Mouse (Mus musculus): Measurements from ENCODE around the gene Exd2. TPM values are rescaled to one million over a fixed set of nuclear protein-coding genes. Genes with fewer than 3 reads are reported as not detected.

The Exd2 gene
- polyA plus RNA-seq, 1 experiment, result 9.1 TPM

DNA sequence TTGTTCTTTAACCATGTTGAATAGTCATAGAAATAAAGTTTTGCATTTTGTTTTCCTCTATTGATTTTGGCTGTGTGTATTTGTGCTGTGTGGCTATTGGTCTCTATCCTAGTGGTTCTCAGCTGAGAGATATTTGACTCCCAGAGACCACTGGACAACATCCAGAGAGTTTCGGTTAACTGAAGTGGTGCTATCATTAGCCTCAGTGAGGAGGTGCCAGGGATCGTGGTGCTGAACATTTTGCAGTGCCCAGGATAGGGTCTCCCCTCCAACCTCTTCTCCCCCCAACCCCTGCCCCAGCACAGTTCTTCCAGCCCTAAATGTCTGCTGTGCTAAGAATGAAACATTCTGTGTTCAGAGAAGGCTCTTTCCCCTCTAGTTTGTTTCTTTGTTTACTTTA lies 7.3 kb downstream of the Exd2 start:
- no peaks in the 10 kb centered on the region for H3K36me3 ChIP-seq (ENCODE audit: control insufficient read depth, insufficient read depth)
- no peak for TF ChIP-seq SRF (IDR thresholded peaks at IDR 0.05; ENCODE audit: control insufficient read depth, insufficient read length, low read depth)
- no peak for TF ChIP-seq USF1 (IDR thresholded peaks at IDR 0.05; ENCODE audit: low read depth)
- no peak for TF ChIP-seq POLR2A (IDR thresholded peaks at IDR 0.05; ENCODE audit: insufficient read length, low read depth)
- no peak for TF ChIP-seq TCF3 (IDR thresholded peaks at IDR 0.05; ENCODE audit: insufficient read length, low read depth)
- no peak for TF ChIP-seq REST (IDR thresholded peaks at IDR 0.05; ENCODE audit: insufficient read depth, insufficient read length)
- TF ChIP-seq E2F4 (IDR thresholded peaks at IDR 0.05; ENCODE audit: insufficient read depth), result no peak
- no peak for TF ChIP-seq MYOD1 (IDR thresholded peaks at IDR 0.05; ENCODE audit: control insufficient read depth in 1 of 3, insufficient read length in 2 of 3, low read depth in 2 of 3)
- no peak for TF ChIP-seq TCF12 (IDR thresholded peaks at IDR 0.05; ENCODE audit: insufficient read depth, poor library complexity, severe bottlenecking)
- no peak for TF ChIP-seq CEBPB (IDR thresholded peaks at IDR 0.05; ENCODE audit: insufficient read depth, poor library complexity, severe bottlenecking)
- TF ChIP-seq POLR2AphosphoS2 (IDR thresholded peaks at IDR 0.05; ENCODE audit: insufficient read length, low read depth), result no peak
- TF ChIP-seq MYOG (IDR thresholded peaks at IDR 0.05; ENCODE audit: control insufficient read depth in 1 of 3, insufficient read depth in 1 of 3, insufficient read length in 2 of 3, low read depth in 2 of 3), result no peak
- TF ChIP-seq MAX (IDR thresholded peaks at IDR 0.05; ENCODE audit: low read depth), result no peak
- no peaks in the 10 kb centered on the region for H3K27me3 ChIP-seq (ENCODE audit: control insufficient read depth, insufficient read depth, insufficient read length)
- H3K4me3 ChIP-seq, result no peak overlapping the region
- peaks cover 3% of the 10 kb centered on the region for H3K79me2 ChIP-seq (ENCODE audit: control insufficient read depth, insufficient read depth)
- H3K4me2 ChIP-seq (ENCODE audit: low read depth), result no peak overlapping the region
- H3ac ChIP-seq (ENCODE audit: control insufficient read depth, insufficient read length), result no peak overlapping the region

DNA sequence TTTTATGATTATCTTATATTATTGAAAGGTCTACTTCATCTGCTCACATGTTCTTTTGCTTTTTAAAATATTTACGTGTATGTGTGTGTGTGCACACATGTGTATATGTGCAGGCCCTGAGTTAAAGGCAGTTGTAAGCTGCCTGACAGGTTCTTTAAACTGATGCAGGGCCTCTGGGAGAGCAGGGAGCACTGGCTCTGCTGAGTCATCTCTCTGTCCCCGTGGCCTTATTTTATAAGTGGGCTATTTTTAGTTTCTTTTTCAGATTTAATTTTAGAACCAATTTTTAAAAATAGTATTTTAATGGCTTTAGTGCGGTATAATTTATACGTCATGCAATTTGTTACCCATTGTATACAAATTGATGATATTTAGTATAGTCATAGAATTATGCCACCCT lies 9.0 kb downstream of the Exd2 start:
- no peak overlapping the region for H3K4me3 ChIP-seq
- TF ChIP-seq USF1 (IDR thresholded peaks at IDR 0.05; ENCODE audit: low read depth) (peak; percentile 5), MAX (IDR thresholded peaks at IDR 0.05; ENCODE audit: low read depth) (no peak)
- H3K4me2 ChIP-seq (ENCODE audit: low read depth), result peak overlapping the region; percentile 29
- H3K36me3 ChIP-seq (ENCODE audit: control insufficient read depth, insufficient read depth), result no peaks in the 10 kb centered on the region
- H3ac ChIP-seq (ENCODE audit: control insufficient read depth, insufficient read length), result no peak overlapping the region
- no peaks in the 10 kb centered on the region for H3K27me3 ChIP-seq (ENCODE audit: control insufficient read depth, insufficient read depth, insufficient read length)
- H3K79me2 ChIP-seq (ENCODE audit: control insufficient read depth, insufficient read depth), result peaks cover 3% of the 10 kb centered on the region

DNA sequence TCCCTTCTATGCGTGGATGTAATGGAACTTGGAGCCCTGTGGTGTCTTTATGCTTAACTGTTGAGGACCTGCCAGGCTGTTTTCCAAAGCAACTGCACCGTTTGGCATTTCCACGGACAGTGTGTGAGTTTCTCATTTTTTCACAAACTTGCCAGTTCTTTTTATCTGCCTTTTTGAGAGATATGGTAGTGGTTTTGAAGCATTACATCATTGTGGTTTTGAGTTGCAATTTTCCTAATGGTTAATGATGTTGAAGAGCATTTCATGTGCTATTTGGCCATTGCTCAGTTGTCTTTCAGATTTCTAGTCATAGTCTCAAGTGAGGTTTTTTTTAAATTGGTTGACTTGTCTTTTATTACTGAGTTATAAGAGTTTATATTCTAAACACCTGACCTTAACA lies 10.8 kb downstream of the Exd2 start:
- no peak overlapping the region for H3ac ChIP-seq (ENCODE audit: control insufficient read depth, insufficient read length)
- TF ChIP-seq TCF3 (IDR thresholded peaks at IDR 0.05; ENCODE audit: insufficient read length, low read depth), result no peak
- no peak for TF ChIP-seq POLR2A (IDR thresholded peaks at IDR 0.05; ENCODE audit: insufficient read length, low read depth)
- TF ChIP-seq MYOG (IDR thresholded peaks at IDR 0.05; ENCODE audit: control insufficient read depth in 1 of 3, insufficient read depth in 1 of 3, insufficient read length in 2 of 3, low read depth in 2 of 3), result no peak
- no peak for TF ChIP-seq MAX (IDR thresholded peaks at IDR 0.05; ENCODE audit: low read depth)
- no peak for TF ChIP-seq E2F4 (IDR thresholded peaks at IDR 0.05; ENCODE audit: insufficient read depth)
- no peak for TF ChIP-seq REST (IDR thresholded peaks at IDR 0.05; ENCODE audit: insufficient read depth, insufficient read length)
- no peak for TF ChIP-seq CEBPB (IDR thresholded peaks at IDR 0.05; ENCODE audit: insufficient read depth, poor library complexity, severe bottlenecking)
- TF ChIP-seq USF1 (IDR thresholded peaks at IDR 0.05; ENCODE audit: low read depth), result no peak
- TF ChIP-seq POLR2AphosphoS2 (IDR thresholded peaks at IDR 0.05; ENCODE audit: insufficient read length, low read depth), result no peak
- TF ChIP-seq SRF (IDR thresholded peaks at IDR 0.05; ENCODE audit: control insufficient read depth, insufficient read length, low read depth), result no peak
- no peak for TF ChIP-seq MYOD1 (IDR thresholded peaks at IDR 0.05; ENCODE audit: control insufficient read depth in 1 of 3, insufficient read length in 2 of 3, low read depth in 2 of 3)
- no peak for TF ChIP-seq TCF12 (IDR thresholded peaks at IDR 0.05; ENCODE audit: insufficient read depth, poor library complexity, severe bottlenecking)

DNA sequence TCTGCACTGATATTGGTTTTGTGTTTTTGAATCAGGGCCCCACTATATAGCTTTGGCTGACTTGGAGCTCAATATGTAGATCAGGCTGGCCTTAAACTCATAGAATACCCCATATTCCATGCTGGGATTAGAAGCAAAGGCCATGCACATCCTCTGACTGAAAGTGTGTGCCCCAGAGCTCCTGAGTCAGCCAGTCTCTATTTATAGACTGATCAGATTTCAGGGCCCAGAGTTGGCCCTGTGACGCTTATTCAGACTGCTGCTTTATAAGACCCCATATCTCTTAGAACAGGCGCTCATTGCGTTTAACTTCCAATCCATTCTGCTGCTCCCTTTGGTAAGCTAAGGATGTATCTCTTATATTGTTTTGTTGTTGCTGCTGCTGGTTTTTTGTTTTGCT lies 17.1 kb downstream of the Exd2 start:
- H3K36me3 ChIP-seq (ENCODE audit: control insufficient read depth, insufficient read depth), result no peaks in the 10 kb centered on the region
- H3K4me3 ChIP-seq, result no peak overlapping the region
- no peak overlapping the region for H3K4me2 ChIP-seq (ENCODE audit: low read depth)
- no peaks in the 10 kb centered on the region for H3K27me3 ChIP-seq (ENCODE audit: control insufficient read depth, insufficient read depth, insufficient read length)
- no peak overlapping the region for H3ac ChIP-seq (ENCODE audit: control insufficient read depth, insufficient read length)
- H3K79me2 ChIP-seq (ENCODE audit: control insufficient read depth, insufficient read depth), result no peaks in the 10 kb centered on the region
- TF ChIP-seq REST (IDR thresholded peaks at IDR 0.05; ENCODE audit: insufficient read depth, insufficient read length) (no peak), TCF12 (IDR thresholded peaks at IDR 0.05; ENCODE audit: insufficient read depth, poor library complexity, severe bottlenecking) (no peak), CEBPB (IDR thresholded peaks at IDR 0.05; ENCODE audit: insufficient read depth, poor library complexity, severe bottlenecking) (no peak), MAX (IDR thresholded peaks at IDR 0.05; ENCODE audit: low read depth) (no peak), USF1 (IDR thresholded peaks at IDR 0.05; ENCODE audit: low read depth) (no peak), POLR2AphosphoS2 (IDR thresholded peaks at IDR 0.05; ENCODE audit: insufficient read length, low read depth) (no peak), MYOG (IDR thresholded peaks at IDR 0.05; ENCODE audit: control insufficient read depth in 1 of 3, insufficient read depth in 1 of 3, insufficient read length in 2 of 3, low read depth in 2 of 3) (no peak), TCF3 (IDR thresholded peaks at IDR 0.05; ENCODE audit: insufficient read length, low read depth) (no peak), POLR2A (IDR thresholded peaks at IDR 0.05; ENCODE audit: insufficient read length, low read depth) (no peak), E2F4 (IDR thresholded peaks at IDR 0.05; ENCODE audit: insufficient read depth) (no peak), SRF (IDR thresholded peaks at IDR 0.05; ENCODE audit: control insufficient read depth, insufficient read length, low read depth) (no peak), MYOD1 (IDR thresholded peaks at IDR 0.05; ENCODE audit: control insufficient read depth in 1 of 3, insufficient read length in 2 of 3, low read depth in 2 of 3) (no peak)

More for the DNA sequence above, 10.8 kb downstream of the Exd2 start:
- Histone ChIP-seq H3K79me2 (ENCODE audit: control insufficient read depth, insufficient read depth) (peaks cover 3% of the 10 kb centered on the region), H3K4me2 (ENCODE audit: low read depth) (no peak overlapping the region), H3K27me3 (ENCODE audit: control insufficient read depth, insufficient read depth, insufficient read length) (no peaks in the 10 kb centered on the region), H3K36me3 (ENCODE audit: control insufficient read depth, insufficient read depth) (no peaks in the 10 kb centered on the region), H3K4me3 (no peak overlapping the region)

DNA sequence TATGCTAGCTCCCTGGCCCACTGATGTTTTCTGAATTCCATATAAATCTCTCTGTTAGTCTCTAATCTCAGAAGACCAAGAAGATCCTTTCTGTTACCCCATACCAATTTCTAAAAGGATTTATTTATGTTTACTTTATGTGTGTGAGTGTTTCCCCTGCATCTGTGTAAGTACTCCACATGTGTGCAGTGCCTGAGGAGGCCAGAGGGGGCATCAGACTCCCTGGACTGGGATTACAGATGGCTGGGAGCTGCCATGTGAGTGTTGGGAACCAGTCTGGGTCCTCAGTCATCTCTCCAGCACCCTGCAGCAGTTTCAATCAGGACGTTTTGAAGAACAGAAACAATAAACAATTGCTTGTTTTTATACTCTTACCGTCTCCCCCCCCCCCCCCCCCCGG lies 20.5 kb downstream of the Exd2 start:
- no peak overlapping the region for H3ac ChIP-seq (ENCODE audit: control insufficient read depth, insufficient read length)
- no peaks in the 10 kb centered on the region for H3K27me3 ChIP-seq (ENCODE audit: control insufficient read depth, insufficient read depth, insufficient read length)
- no peak for TF ChIP-seq CEBPB (IDR thresholded peaks at IDR 0.05; ENCODE audit: insufficient read depth, poor library complexity, severe bottlenecking)
- TF ChIP-seq E2F4 (IDR thresholded peaks at IDR 0.05; ENCODE audit: insufficient read depth), result no peak
- no peak for TF ChIP-seq TCF12 (IDR thresholded peaks at IDR 0.05; ENCODE audit: insufficient read depth, poor library complexity, severe bottlenecking)
- TF ChIP-seq POLR2A (IDR thresholded peaks at IDR 0.05; ENCODE audit: insufficient read length, low read depth), result no peak
- TF ChIP-seq USF1 (IDR thresholded peaks at IDR 0.05; ENCODE audit: low read depth), result no peak
- no peak for TF ChIP-seq TCF3 (IDR thresholded peaks at IDR 0.05; ENCODE audit: insufficient read length, low read depth)
- no peak for TF ChIP-seq REST (IDR thresholded peaks at IDR 0.05; ENCODE audit: insufficient read depth, insufficient read length)
- TF ChIP-seq MAX (IDR thresholded peaks at IDR 0.05; ENCODE audit: low read depth), result no peak
- TF ChIP-seq MYOG (IDR thresholded peaks at IDR 0.05; ENCODE audit: control insufficient read depth in 1 of 3, insufficient read depth in 1 of 3, insufficient read length in 2 of 3, low read depth in 2 of 3), result no peak
- TF ChIP-seq SRF (IDR thresholded peaks at IDR 0.05; ENCODE audit: control insufficient read depth, insufficient read length, low read depth), result no peak
- no peak for TF ChIP-seq POLR2AphosphoS2 (IDR thresholded peaks at IDR 0.05; ENCODE audit: insufficient read length, low read depth)
- H3K36me3 ChIP-seq (ENCODE audit: control insufficient read depth, insufficient read depth), result no peaks in the 10 kb centered on the region
- no peaks in the 10 kb centered on the region for H3K79me2 ChIP-seq (ENCODE audit: control insufficient read depth, insufficient read depth)
- no peak overlapping the region for H3K4me3 ChIP-seq
- no peak overlapping the region for H3K4me2 ChIP-seq (ENCODE audit: low read depth)
